Mouse (Mus musculus) lung, adult 2 months (tissue): ENCODE measurements around the gene Olfr656. TPM values are rescaled to one million over a fixed set of nuclear protein-coding genes. Genes with fewer than 3 reads are reported as not detected.

ENCODE experiments used
- DNase-seq: peaks from one replicate; pipeline ENCODE4 v3.0.0; 2022
- H3K4me1 ChIP-seq: fragments of 200-500 bp; 2 replicates; pipeline ENCODE4 v1.6.1; 2011; ENCODE audit warnings: low read length; ENCODE audit not compliant: control insufficient read depth, insufficient read depth
- H3K4me3 ChIP-seq: fragments of 200-500 bp; replicated peaks from 2 replicates; pipeline ENCODE3; 2011; ENCODE audit warnings: low read depth, mild to moderate bottlenecking, control low read depth, low read length; ENCODE audit errors: extremely low read depth
- CTCF ChIP-seq: fragments of 200-500 bp; IDR thresholded peaks from 2 replicates; pipeline ENCODE4 v1.5.1; 2011; ENCODE audit warnings: mild to moderate bottlenecking, low read length, control low read depth; ENCODE audit not compliant: insufficient read depth
- POLR2A ChIP-seq: fragments of 200-500 bp; IDR thresholded peaks from 2 replicates; pipeline ENCODE4 v1.6.1; 2011; ENCODE audit warnings: low read depth, mild to moderate bottlenecking, control low read depth, low read length, borderline replicate concordance; ENCODE audit errors: extremely low read depth
- WGBS: fragments of 180-500 bp; shearing (Covaris S2); methylation state at CpG from one replicate; pipeline ENCODE4 v1.1.7; 2018; 5-methylcytosine and 5-hydroxymethylcytosine counted together
- polyA plus RNA-seq: library from polyadenylated mRNA; depleted of rRNA; stranded (reverse); fragments of >200 nt; gene quantifications from 2 replicates; pipeline ENCODE4 v1.2.3, GENCODE M21; 2012; rRNA removed

Olfr656 gene
- polyA plus RNA-seq, 1 experiment, result not detected

- DNase-seq, result peak; percentile 4
- WGBS, result 22% methylated on average over 20 of the region's 22 CpGs
- Histone ChIP-seq H3K4me3 (peak within 1 kb of the TSS; percentile 17), H3K4me1 (no peaks in the 10 kb centered on the region)
- no peak for TF ChIP-seq POLR2A
- peak; percentile 28; the same call in 1 of the 2 replicates for TF ChIP-seq CTCF
These were observed 33.2 kb downstream of the Olfr656 start, which contains the start of gene Olfr658 for GRCm38 (mm10) chr7:104646841-104647482. Gene Olfr658, minus strand, starts transcription at chr7:104647305.

- DNase-seq, result no peak
- H3K4me1 ChIP-seq, result no peaks in the 10 kb centered on the region
- no peak within 1 kb of the TSS for H3K4me3 ChIP-seq
- WGBS, result 79% methylated on average over 3 of the region's 3 CpGs
- TF ChIP-seq POLR2A (no peak), CTCF (no peak)
These were observed 52.7 kb downstream of the Olfr656 start, which contains the start of gene Olfr659 for GRCm38 (mm10) chr7:104666453-104666852. Gene Olfr659, plus strand, starts transcription at chr7:104666753.

Other genes starting within 250 kb of the Olfr656 start
- 0.45 and 1.1 TPM in 2 replicates for gene Trim30b, start 244.1 kb upstream of the Olfr656 start, polyA plus RNA-seq
- gene Trim30c, start 213.1 kb upstream of the Olfr656 start, polyA plus RNA-seq, result not detected in 2 replicates
- gene Trim30a, start 148.8 kb upstream of the Olfr656 start, polyA plus RNA-seq, result 3.7 and 7.5 TPM in 2 replicates
- gene Trim30d, start 106.1 kb upstream of the Olfr656 start, polyA plus RNA-seq, result 1.0 and 4.0 TPM in 2 replicates
- not detected in 2 replicates for gene Olfr651, start 63.8 kb upstream of the Olfr656 start, polyA plus RNA-seq
- not detected in 2 replicates for gene Olfr652, start 53.1 kb upstream of the Olfr656 start, polyA plus RNA-seq
- not detected in 2 replicates for gene Olfr653, start 36.6 kb upstream of the Olfr656 start, polyA plus RNA-seq
- gene Olfr654, start 26.9 kb upstream of the Olfr656 start, polyA plus RNA-seq, result not detected in 2 replicates
- not detected in 2 replicates for gene Olfr655, start 12.2 kb upstream of the Olfr656 start, polyA plus RNA-seq
- gene Olfr657, start 10.8 kb downstream of the Olfr656 start, polyA plus RNA-seq, result not detected in 2 replicates
- not detected in 2 replicates for gene Olfr658, start 33.4 kb downstream of the Olfr656 start, polyA plus RNA-seq
- gene Olfr659, start 52.8 kb downstream of the Olfr656 start, polyA plus RNA-seq, result not detected in 2 replicates
- not detected in 2 replicates for gene Olfr661, start 72.5 kb downstream of the Olfr656 start, polyA plus RNA-seq
- gene Usp17le, start 163.5 kb downstream of the Olfr656 start, polyA plus RNA-seq, result not detected in 2 replicates
- gene Usp17lb, start 228.6 kb downstream of the Olfr656 start, polyA plus RNA-seq, result not detected in 2 replicates
- not detected in 2 replicates for gene Usp17la, start 243.1 kb downstream of the Olfr656 start, polyA plus RNA-seq